In the genomic region with DNA sequence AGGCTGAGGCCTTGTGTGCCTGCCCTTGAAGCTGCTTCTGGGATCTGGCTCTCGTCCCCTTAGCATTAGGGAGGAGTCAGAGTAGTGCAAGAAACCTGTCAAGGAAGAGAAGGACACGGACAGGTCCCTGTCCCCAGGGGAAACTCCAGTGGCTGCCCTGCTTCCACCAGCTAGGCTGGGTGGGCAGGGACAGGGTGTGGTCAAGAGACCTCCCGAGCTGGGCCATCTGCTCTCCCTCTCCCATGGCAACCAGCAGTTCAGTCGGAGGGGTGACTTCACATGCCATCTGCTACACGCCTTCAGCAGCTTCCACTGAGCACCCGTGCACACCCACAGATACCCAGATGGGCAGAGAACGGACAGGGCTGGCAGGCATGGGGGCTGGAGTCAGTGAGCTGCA, we compare ENCODE assay signal across 8 mouse cellular contexts. TPM values are rescaled to one million over a fixed set of nuclear protein-coding genes. Genes with fewer than 3 reads are reported as not detected.
DNase-seq lines count a peak whose midpoint lies in the region; ATAC-seq lines count a peak whose summit lies in the region.

No protein-coding gene starts in this region.

- peak overlapping the region; percentile 76 for H3K27ac ChIP-seq in hindbrain, embryonic 12.5 days
- 0 out of 2 replicates have a peak overlapping the region, but pooled peaks have one; percentile 86 for H3K27ac ChIP-seq in limb, embryonic 12.5 days

- H3K4me1 ChIP-seq in hindbrain, embryonic 12.5 days = peaks cover 92% of the 10 kb centered on the region
- peaks cover 80% of the 10 kb centered on the region for H3K4me1 ChIP-seq in limb, embryonic 12.5 days (replicated peaks)

- no peak overlapping the region for H3K4me2 ChIP-seq in hindbrain, embryonic 12.5 days (replicated peaks)
- H3K4me2 ChIP-seq in limb, embryonic 12.5 days = no peak overlapping the region

- peak; percentile 34 to 55 for DNase-seq in frontal cortex, postnatal 10 days (ENCODE audit: low spot score in 2 of 2)
- DNase-seq in frontal cortex, postnatal 25 days (ENCODE audit: low spot score in 2 of 2) = no peak
- DNase-seq in thymus, postnatal 4 days = peak; percentile 4
- DNase-seq in thymus, postnatal 36 days = no peak
- DNase-seq in testis, postnatal 14 days (ENCODE audit: low spot score) = peak; percentile 5
- no peak for DNase-seq in urinary bladder, postnatal 25 days (ENCODE audit: low spot score)

- peak; percentile 27 for ATAC-seq in hindbrain, embryonic 12.5 days (ENCODE audit: low FRiP score)
- no peak for ATAC-seq in limb, embryonic 12.5 days (ENCODE audit: insufficient number of reproducible peaks, insufficient read depth, low FRiP score, low TSS enrichment, low read depth)

- H3K36me3 ChIP-seq in hindbrain, embryonic 12.5 days = no peaks in the 10 kb centered on the region
- H3K36me3 ChIP-seq in limb, embryonic 12.5 days = peaks cover 18% of the 10 kb centered on the region; the same call in 1 of the 2 replicates

- peak overlapping the region; percentile 18; the same call in 1 of the 2 replicates for H3K9ac ChIP-seq in hindbrain, embryonic 12.5 days
- H3K9ac ChIP-seq in limb, embryonic 12.5 days (replicated peaks) = 0 out of 2 replicates have a peak overlapping the region, but pooled peaks have one; percentile 23

- no peaks in the 10 kb centered on the region for H3K9me3 ChIP-seq in hindbrain, embryonic 12.5 days (replicated peaks)
- no peaks in the 10 kb centered on the region for H3K9me3 ChIP-seq in limb, embryonic 12.5 days

- 22% methylated on average over 7 of the region's 7 CpGs for WGBS in hindbrain, embryonic 12.5 days
- 51% methylated on average over 7 of the region's 7 CpGs for WGBS in limb, embryonic 12.5 days

- H3K4me3 ChIP-seq in hindbrain, embryonic 12.5 days = no peak overlapping the region
- no peak overlapping the region for H3K4me3 ChIP-seq in limb, embryonic 12.5 days (replicated peaks)

- no peaks in the 10 kb centered on the region for H3K27me3 ChIP-seq in hindbrain, embryonic 12.5 days
- no peaks in the 10 kb centered on the region for H3K27me3 ChIP-seq in limb, embryonic 12.5 days

RNA-seq across cellular contexts. Expression of a gene that starts 7.3 kb away (rescaled TPM):
- polyA plus RNA-seq in hindbrain, embryonic 12.5 days (2016; fragmentation: Nextera tagmentation; extraction: Ambion mirVana) = 50.7 and 56.5 TPM in 2 replicates
- polyA plus RNA-seq in limb, embryonic 12.5 days (2016; fragmentation: Nextera tagmentation; extraction: Ambion mirVana) = 39.5 and 39.7 TPM in 2 replicates

RNA-seq across cellular contexts. Expression of a gene that starts 45.5 kb away (rescaled TPM):
- not detected in 2 replicates for polyA plus RNA-seq in hindbrain, embryonic 12.5 days (2016; fragmentation: Nextera tagmentation; extraction: Ambion mirVana)
- not detected in 2 replicates for polyA plus RNA-seq in limb, embryonic 12.5 days (2016; fragmentation: Nextera tagmentation; extraction: Ambion mirVana)

Comparison
In these comparisons a context has a peak if more than half of its experiments do, and no peak if none do; other contexts are left out.
1. DNase-seq: peak in frontal cortex, postnatal 10 days (2 of 2), thymus, postnatal 4 days (single experiment) and testis, postnatal 14 days (single experiment); none in frontal cortex, postnatal 25 days (0 of 2), thymus, postnatal 36 days (0 of 2) and urinary bladder, postnatal 25 days (single experiment).